Mouse (Mus musculus): ENCODE results near the gene Cwc22.

Cwc22 gene

DNA sequence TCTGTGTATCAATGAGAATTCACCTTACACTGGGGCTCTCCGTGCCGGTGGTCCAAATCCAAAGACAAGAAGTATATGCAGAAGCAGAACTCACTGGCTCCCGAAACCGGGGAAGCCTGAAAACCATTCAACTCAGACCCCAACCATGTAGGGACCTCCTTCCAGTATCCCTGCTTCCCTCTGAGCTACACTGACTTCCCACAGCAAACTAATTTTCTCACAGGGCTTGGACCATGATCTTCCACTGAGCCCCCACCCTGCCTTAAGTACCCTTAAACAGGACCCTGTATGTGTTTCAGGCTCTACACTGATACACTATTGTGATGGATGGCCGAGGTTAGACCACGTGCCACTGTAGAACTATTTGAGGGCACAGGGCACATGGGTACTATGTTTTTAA, 56.2 kb downstream of the Cwc22 start:
- ChIA-PET POLR2A (no interaction called here), CTCF (no interaction called here)

DNA sequence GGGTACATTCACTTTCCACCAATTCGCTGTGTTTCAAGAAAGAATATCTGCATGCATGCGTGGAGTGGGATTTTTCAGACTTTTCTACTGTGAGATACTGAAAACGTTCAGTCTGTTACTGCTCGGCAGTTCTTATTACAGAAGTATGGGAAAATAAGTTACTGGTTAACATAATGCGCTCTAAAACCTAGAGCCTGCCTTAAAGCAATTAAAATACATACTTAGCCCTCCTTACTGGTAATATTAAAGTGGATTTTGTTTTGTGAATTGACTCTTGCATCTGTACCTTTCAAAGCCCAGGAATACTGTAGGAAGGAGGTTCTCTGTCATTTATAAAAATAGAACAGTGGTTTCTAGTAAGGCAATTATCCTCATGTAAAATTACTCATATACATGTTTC, 56.8 kb downstream of the Cwc22 start:
- CTCF ChIA-PET, result no interaction called here
- POLR2A ChIA-PET, result no interaction called here

DNA sequence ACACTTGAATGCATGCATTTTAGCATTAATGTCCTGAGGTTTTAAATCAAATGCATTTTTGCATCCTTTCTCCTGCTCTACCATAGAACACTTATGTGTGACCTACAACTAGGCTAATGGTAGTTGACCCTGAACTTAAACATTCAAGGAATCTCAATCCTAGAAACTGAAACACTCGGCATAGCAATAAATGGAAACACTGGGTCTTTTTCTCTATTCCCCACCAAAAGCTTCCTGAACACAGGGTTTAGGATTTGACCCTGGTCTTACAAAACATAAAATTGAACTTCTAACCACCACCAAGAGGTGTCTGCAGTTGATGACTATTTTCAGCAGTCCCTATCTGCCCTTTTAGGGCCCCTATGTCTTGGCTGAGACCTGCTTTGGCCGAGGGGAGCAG, 57.3 kb downstream of the Cwc22 start:
- POLR2A ChIA-PET, result no interaction called here
- CTCF ChIA-PET, result interaction anchor here in 1 of 4 experiments (0.6 kb wide), 1 partner anchor 521 kb away, joined by 3 read pairs; no protein-coding TSS in a partner anchor

DNA sequence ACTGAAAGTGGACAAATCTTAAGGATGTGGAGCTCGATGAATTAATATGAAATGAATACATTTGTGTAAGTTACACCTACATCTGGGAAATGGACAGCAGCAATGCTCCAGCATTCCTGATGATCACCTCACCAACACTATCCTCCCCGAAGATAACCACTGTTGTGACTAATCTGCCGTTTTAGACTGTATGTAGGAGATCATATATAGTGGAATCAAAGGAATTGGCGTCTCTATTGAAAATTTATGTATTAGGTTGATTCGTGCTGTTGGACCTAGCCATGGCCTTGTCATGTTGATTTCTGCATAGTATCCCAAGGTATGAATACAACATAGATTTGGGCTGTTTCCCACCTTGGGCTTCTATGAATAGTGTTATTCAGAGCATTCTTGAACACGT, 58.1 kb downstream of the Cwc22 start:
- CTCF ChIA-PET, result no interaction called here
- POLR2A ChIA-PET, result no interaction called here

DNA sequence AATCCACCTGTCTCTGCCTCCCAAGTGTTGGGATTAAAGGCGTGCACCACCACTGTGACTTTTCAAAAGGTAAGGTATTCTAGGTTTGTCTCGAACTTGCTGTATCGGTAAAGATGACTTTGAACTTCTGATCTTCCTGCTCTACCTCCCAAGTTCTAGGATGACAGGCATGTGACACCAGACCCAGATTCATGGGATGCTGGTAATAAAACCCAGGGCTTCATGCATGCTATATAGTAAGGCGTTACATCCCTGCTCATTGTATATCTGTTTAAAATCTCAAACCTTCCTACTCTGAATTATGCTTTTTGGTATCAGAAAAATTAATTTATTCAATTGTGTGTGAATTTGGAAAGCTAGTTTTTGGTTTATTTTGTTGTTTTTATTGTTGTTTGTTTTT, 59.0 kb downstream of the Cwc22 start:
- POLR2A ChIA-PET, result no interaction called here
- CTCF ChIA-PET, result no interaction called here

DNA sequence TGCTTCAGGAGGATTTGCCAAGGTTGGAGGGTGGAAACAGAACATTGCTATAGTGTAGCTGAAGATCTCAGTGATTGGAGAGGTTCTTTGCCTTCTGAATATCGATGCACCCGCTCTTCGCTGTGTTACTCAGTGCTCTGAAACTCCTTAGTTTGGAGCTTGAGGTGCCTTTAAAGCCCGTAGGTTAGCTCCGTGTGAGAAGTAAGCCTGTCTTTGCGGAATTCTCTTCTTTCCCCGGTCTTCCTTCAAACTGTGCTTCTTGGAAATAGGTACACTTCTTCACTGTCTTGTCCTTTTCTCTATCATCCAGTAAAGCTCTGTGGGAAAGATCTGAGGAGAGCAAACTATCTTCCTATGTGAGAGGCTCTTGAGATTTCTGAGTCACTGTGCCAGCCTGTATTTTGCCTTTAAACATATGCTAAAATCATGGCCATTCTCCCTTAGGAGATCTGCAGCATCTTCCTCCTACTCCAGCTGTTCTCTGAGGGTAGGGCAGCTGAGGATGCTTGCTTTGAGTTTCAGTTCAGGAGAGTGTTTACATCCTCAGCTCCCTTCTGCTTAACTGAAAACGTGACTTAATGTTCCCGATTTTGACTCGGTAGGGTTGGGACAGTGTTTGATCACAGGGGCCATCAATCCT, 60.6 kb downstream of the Cwc22 start:
- POLR2A ChIA-PET, result no interaction called here
- CTCF ChIA-PET, result no interaction called here

DNA sequence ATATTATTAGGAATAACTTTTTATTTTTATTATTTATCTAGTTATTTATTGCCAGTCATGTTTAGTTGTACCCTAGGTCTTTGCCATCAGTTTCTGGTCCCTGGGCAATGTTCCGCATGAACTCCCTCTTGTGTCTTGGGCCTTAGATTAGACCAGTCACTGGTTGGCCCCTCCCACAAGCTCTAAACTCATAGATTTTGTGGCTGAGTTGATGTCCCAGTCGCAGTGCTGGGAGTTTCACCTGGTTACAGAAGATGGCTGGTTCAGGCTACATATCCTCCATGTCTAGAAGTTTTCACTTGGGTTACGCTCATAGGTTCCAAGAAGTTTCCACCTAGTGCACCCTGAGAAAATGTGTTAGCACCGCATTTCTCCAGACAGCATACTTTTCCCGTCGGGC, 61.1 kb downstream of the Cwc22 start:
- ChIA-PET CTCF (no interaction called here), POLR2A (no interaction called here)

DNA sequence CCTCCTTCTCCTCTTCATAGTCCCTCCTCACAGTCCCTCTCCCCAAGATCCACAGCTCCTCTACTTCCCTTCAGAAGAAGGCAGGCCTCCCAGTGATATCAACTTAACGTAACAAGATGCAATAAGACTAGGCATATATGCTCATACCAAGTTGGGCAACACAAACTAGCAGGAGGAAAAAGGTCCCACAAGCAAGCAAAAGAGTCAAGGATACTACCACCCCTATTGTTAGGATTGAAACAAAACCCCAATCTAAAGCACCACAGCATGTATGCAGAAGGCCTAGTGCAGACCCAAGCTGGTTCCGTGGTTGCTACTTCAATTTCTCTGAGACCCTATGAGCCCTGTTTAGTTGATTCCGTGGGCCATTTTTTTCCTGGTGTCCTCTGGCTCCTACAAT, 61.7 kb downstream of the Cwc22 start:
- POLR2A ChIA-PET, result no interaction called here

DNA sequence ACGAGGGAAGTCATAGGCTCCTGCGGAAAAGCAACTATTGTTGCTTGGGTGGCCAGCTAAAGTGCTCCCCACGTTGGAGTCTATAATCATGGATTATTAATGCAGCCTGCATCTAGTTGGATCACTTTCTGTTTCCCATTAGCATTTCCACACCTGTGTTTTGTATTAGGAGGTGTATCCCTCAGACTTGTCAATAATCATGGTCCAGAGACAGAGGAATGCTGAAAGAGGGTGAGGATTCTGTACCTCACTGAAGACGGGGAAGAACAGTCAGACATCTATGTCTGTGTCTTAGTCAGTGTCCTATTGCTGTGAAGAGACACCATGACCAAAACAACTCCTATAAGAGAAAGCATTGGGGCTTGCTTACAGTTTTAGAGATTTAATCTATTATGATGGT, 63.2 kb downstream of the Cwc22 start:
- ChIA-PET POLR2A (no interaction called here), CTCF (no interaction called here)

More for the DNA sequence above, 61.7 kb downstream of the Cwc22 start:
- CTCF ChIA-PET, result no interaction called here

DNA sequence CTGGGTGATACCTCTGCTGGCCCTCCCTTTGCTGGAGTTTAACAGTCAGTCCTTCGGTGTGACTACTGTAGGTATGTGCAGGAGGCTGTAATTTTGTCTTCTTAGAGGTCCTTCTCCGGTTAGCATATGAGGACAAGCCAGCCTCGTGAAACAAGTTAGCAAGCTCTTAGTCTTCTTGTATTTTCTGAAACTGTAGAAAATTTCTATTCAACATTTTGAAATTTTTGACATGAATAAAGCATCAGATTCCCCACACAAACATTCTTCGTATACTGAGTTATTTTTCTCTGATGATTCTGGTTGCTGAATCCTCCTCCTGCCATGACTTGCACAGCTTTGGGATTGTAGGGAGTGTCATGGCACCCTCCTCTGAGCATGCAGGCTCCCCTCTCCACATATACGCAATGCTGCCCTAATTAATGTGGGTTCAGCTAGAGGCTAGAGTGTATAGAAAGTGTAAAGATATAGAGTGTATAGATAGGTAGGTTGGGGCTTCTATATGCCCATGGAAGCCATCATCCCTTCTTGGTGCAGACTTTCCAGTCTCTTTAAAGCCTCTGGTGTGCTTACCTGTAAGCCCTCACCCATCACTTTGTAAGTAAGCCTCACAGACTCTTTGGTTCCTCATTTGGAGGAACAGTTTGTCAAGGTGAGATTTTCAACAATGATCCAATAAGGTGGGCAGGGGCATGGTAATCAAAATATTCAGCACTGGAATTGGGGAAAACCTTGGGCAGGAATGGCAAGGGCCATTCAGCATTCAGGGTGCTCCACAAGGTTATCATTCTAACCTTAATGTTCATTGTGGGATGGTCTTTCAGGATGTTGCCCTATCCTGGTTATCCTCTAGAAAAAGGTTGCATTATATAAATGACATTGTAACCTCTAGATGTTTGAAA, 64.6 kb downstream of the Cwc22 start:
- ChIA-PET CTCF (interaction anchor here in 2 of 4 experiments (0.6 to 0.7 kb wide), 2 partner anchors 48 to 1286 kb away, joined by 3 read pairs; no protein-coding TSS in a partner anchor), POLR2A (no interaction called here)

DNA sequence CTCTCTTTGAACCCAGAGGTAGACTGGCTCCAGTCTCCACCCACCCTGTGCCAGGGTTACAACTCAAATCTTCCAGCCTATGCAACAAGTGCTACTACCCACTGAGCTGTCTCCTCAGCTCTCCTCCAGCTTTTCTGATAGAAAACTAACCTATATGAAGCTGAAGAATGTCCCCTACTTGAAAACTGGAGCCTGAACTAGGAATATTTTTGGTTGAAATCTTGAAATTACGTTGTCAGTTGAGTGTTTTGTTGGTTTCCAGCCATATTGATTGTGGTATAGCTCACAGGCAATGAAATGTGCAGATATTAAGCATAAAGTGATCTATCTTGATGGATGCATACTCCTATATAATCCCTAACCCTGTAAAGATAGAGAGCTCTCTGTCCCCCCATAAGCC, 65.8 kb downstream of the Cwc22 start:
- ChIA-PET CTCF (no interaction called here), POLR2A (no interaction called here)

DNA sequence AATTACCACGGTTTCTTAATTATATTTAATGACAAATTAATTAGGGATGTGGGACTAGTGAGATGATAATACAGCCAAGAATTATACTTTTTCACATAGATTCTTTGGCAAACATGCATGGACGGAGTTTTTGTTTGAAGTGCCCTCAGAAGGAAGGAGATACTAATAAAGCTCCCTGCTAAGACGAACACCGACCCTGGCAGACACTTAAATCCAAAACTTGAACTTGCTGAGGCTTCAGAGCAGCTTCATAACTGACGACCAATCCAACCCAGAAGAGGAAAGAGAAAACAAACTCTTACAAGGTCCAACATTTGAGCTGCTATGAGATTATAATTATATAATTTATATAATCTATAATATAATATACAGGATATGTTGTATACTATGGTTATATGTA, 66.4 kb downstream of the Cwc22 start:
- ChIA-PET CTCF (no interaction called here), POLR2A (no interaction called here)

DNA sequence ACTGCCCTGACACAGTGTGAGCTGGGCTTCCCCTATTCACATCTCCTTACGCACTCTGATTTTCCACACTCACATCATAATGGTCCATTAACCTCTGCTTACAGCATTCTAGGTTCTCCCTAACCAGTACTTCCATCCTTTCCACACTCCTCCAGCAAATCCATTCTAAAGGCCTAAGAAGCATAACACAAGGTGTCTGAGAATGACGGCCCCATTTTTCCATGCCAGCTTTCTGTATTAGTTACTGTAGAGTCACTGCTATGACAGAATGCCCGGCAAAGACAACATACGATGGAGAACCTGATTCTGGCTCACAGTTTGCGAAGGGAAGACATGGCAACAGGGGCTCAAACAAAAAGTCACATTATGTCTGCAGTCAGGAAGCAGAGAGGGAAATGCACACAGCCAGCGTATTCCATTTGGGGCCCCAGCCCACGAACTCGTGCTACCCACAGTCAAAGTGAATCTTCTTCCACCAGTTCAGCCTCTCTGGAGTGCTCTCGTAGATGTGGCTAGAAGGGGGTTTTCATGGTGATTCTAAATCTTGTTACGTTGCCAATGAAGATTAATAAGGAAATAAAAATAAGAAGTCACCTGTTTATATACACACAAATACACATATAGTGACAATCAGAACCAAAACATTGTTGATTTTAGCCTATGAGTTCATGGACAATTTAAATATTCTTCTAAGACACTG, 68.9 kb downstream of the Cwc22 start:
- ChIA-PET CTCF (no interaction called here), POLR2A (no interaction called here)

DNA sequence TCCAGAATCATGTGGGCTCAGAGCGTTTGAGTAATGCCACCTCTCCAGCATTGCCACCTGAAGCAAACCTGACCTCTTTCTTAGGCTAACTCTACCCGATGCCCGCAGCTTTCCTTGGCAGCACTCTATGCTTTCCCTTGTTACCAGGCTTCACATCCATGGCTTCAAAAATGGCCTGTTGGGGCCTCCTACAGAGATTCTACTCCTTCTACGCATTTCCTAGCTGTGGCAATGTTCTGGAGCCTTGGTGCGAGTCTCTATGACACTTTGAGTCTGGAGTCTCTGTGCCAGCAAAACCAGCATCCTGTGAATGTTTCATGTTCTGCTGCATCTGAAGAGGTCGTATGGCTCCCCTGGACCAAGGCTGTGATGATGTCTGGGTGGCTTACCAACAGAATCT, 69.8 kb downstream of the Cwc22 start:
- CTCF ChIA-PET, result no interaction called here
- POLR2A ChIA-PET, result no interaction called here

DNA sequence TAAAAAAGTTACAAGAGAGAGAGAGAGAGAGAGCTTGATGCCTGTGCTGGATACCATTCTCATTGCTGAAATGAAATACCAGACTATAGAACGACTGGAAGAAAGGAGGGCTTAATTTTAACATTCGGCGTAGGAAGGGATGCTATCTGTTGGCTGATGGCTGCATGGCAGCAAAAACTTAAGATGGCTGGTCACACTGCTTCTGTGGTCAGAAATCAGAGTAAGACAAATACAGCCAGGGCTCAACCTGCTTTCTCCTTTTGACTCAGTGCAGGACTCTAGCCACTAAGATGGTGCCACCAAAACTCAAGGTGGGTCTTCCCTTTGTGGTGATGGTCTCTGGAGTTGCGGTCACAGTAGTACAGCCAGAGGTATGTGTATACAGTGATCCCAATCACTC, 70.7 kb downstream of the Cwc22 start:
- CTCF ChIA-PET, result no interaction called here
- POLR2A ChIA-PET, result no interaction called here

DNA sequence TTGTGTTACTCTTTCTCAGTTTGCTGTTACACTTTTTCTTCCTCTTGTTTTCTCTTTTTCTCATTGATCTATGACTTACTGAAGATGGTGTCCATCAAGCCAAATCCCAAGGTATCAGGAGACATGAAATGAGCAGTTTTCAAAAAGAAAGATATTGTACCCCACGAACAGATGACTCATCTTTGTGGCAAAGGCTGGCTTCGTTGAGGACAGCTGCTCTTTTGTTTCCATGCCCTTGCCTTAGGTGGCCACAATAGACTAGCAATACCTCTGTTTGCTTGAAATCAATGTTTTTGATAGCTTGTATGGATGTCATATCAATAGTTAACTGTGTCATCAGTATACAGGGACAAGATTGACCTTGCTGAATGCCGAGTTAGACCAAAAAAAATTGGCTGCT, 71.5 kb downstream of the Cwc22 start:
- ChIA-PET CTCF (no interaction called here), POLR2A (no interaction called here)

DNA sequence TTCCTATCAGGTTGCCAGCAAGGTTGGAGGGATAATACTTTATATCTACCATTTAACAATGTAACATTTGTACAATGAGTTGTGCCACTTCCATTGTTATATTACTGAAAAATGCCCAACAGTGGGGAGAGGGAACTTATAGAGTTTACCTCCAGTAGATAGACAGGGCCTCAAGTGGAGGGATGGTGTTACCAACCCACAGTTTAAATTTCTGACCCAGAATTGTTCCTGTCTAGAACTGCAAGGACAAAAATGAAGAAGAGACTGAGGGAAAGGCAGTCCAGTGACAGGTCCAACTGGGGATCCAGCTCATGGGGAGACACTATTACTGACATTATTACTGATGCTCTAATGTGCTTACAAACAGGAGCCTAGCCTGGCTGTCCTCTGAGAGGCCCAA, 72.4 kb downstream of the Cwc22 start:
- ChIA-PET CTCF (no interaction called here), POLR2A (no interaction called here)

DNA sequence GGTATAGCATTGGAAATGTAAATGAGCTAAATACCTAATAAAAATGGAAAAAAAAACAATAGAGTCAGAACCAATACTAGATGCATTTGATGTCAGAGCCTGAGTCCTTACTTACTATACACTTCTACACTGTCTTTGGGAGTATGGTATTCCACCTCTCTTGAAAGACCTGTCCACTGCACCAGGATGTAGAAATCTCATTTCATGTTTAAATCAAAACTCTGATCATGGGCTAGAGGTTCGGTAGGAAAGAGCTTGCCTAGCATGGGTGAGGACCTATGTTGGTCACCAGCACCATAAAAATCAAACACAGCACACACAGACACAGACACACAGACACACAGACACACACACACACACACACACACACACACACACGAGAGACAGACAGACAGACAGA, 73.5 kb downstream of the Cwc22 start:
- POLR2A ChIA-PET, result interaction anchor here in 1 of 4 experiments (0.6 kb wide), 1 partner anchor 9 kb away, joined by 3 read pairs; no protein-coding TSS in a partner anchor
- CTCF ChIA-PET, result no interaction called here

DNA sequence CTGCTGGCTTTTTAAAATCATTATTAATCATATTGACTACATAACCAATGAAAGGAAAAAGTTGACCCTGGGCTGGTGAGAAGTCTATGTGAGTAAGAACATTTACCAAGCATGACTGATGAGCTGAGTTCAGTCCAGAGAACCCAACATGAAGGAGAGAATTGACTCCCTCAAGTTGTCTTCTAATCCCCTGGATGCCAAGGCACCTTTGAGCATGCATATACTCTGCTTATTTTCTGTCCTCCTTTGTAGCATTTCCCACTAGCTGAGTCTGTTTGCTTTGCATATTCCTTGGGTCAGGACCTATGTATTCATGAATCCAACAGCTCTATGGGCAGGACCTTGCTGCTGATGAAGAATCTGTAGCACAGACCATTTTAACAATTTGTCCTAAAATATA, 75.0 kb downstream of the Cwc22 start:
- CTCF ChIA-PET, result no interaction called here

DNA sequence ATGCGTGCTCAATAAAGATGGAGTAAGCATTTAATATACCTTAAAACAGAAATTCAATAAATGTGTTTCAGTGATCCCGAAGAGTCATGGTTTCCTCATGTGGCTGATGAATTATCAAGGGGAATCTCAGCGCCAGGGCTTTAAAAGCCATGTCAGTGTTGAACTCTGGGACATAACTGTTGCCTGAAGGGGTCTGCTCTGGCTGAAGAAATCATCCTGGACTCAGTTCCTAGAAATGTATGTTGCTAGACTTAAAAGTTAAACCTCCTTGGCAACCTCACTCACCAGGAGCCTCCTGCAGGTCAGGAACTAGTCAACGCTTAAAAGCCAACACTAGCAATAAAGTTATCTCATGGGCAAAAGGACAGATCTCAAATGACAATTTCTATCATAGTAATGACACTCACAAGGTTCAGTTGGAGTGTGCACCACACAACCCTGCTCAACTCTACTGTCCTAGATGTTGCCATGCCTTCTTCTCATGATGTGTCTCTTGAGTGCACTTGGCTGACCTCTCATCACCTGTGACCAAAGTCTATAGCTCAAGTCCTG, 76.4 kb downstream of the Cwc22 start:
- ChIA-PET POLR2A (no interaction called here), CTCF (no interaction called here)

More for the DNA sequence above, 75.0 kb downstream of the Cwc22 start:
- POLR2A ChIA-PET, result no interaction called here

DNA sequence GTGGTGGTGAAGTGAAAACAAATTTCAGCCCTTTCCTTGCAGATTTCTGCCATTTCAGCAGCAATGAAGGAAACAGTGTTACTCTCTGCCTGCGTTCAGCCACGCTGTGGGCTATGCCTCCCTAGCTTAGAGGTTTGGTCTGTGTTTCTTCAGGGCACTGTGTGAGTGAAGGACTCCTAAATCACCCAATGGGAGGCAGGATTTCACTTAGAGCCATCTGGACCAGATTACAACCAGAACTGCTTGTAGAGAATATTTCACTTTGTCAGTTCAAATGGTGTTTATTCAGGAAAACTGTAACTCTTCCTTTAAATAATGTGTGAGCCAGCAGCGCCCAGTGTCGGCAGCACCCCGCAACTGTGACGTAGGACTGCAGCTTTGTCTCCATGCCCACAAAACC, 82.2 kb downstream of the Cwc22 start:
- ChIA-PET POLR2A (interaction anchor here in 1 of 4 experiments (0.7 kb wide), 1 partner anchor 9 kb away, joined by 3 read pairs; no protein-coding TSS in a partner anchor), CTCF (no interaction called here)
